Mouse (Mus musculus): ENCODE results near the gene Ifitm7. TPM values are rescaled to one million over a fixed set of nuclear protein-coding genes. Genes with fewer than 3 reads are reported as not detected.

The Ifitm7 gene
- polyA plus RNA-seq, 1 experiment from 2014 or later = 0.22 TPM

- H3K9ac ChIP-seq (ENCODE audit: low read depth, low read length) = peak overlapping the region; percentile 63
- H3K4me1 ChIP-seq (replicated peaks; ENCODE audit: insufficient read depth, low read length) = no peaks in the 10 kb centered on the region
- no peaks in the 10 kb centered on the region for H3K27me3 ChIP-seq (ENCODE audit: insufficient read depth, low read length)
- H3K36me3 ChIP-seq (ENCODE audit: insufficient read depth, low read length) = no peaks in the 10 kb centered on the region
- H3K27ac ChIP-seq = peak overlapping the region; percentile 54; the same call in 1 of the 2 replicates
- TF ChIP-seq CTCF (IDR thresholded peaks at IDR 0.05; ENCODE audit: low read depth) = no peak
- peak; percentile 75 for DNase-seq (ENCODE audit: low spot score)
- WGBS = 5% methylated on average over 28 of the region's 28 CpGs
- H3K9me3 ChIP-seq (replicated peaks; ENCODE audit: low read length) = no peaks in the 10 kb centered on the region
- peak; percentile 98 for ATAC-seq (replicated peaks; ENCODE audit: low FRiP score, low read depth)
- peak overlapping the region; percentile 98 for H3K4me2 ChIP-seq (ENCODE audit: low read length)
- H3K4me3 ChIP-seq (replicated peaks; ENCODE audit: low read depth, low read length) = peak overlapping the region; percentile 57
Observed at GRCm38 (mm10) chr16:13940139-13940846, 46.4 kb downstream of the Ifitm7 start.

Other genes with a start within 250 kb of the Ifitm7 start
- gene Rrn3, start 206.2 kb downstream of the Ifitm7 start, polyA plus RNA-seq (2015; fragmentation: Nextera tagmentation; extraction: Ambion mirVana) = 47.0 and 51.5 TPM in 2 replicates
- gene Ntan1, start 168.0 kb downstream of the Ifitm7 start, polyA plus RNA-seq (2015; fragmentation: Nextera tagmentation; extraction: Ambion mirVana) = 167 and 169 TPM in 2 replicates
- 58.0 and 59.8 TPM in 2 replicates for gene Pdxdc1, start 83.8 kb downstream of the Ifitm7 start, polyA plus RNA-seq (2015; fragmentation: Nextera tagmentation; extraction: Ambion mirVana)
- 23.7 and 27.6 TPM in 2 replicates for gene Mpv17l, start 83.7 kb downstream of the Ifitm7 start, polyA plus RNA-seq (2015; fragmentation: Nextera tagmentation; extraction: Ambion mirVana)
- gene 2900011O08Rik, start 284 bp downstream of the Ifitm7 start, polyA plus RNA-seq (2015; fragmentation: Nextera tagmentation; extraction: Ambion mirVana) = 0.84 and 1.1 TPM in 2 replicates
- gene Nde1, start 176.4 kb upstream of the Ifitm7 start, polyA plus RNA-seq (2015; fragmentation: Nextera tagmentation; extraction: Ambion mirVana) = 67.3 and 75.6 TPM in 2 replicates
- gene Marf1, start 176.5 kb upstream of the Ifitm7 start, polyA plus RNA-seq (2015; fragmentation: Nextera tagmentation; extraction: Ambion mirVana) = 10.2 and 11.3 TPM in 2 replicates

Measured in kidney, postnatal 0 days (tissue).